Mouse (Mus musculus) retina, postnatal 1 day (tissue): ENCODE measurements around the gene Dcbld1.
A peak's percentile ranks its signal among the peaks of the same experiment; 100 is the strongest.

ENCODE experiments used
- DNase-seq: peaks from one replicate; pipeline ENCODE4 v3.0.0-alpha.2; 2012

Dcbld1 gene

GRCm38 (mm10) chr10:52233301-52233968, at the start of gene Dcbld1:
Gene Dcbld1 (plus strand): TSS chr10:52233619.
- peak; percentile 81 for DNase-seq

GRCm38 (mm10) chr10:52185900-52186299, 47.5 kb upstream of the Dcbld1 start:
- DNase-seq = no peak

GRCm38 (mm10) chr10:52194957-52195852, 38.2 kb upstream of the Dcbld1 start, which contains the start of gene Ros1:
Gene Ros1 (minus strand): TSS chr10:52195244.
- no peak for DNase-seq

GRCm38 (mm10) chr10:52204006-52204405, 29.4 kb upstream of the Dcbld1 start:
- no peak for DNase-seq

GRCm38 (mm10) chr10:52215267-52215818, 18.1 kb upstream of the Dcbld1 start:
- no peak for DNase-seq

GRCm38 (mm10) chr10:52216797-52217563, 16.4 kb upstream of the Dcbld1 start:
- peak; percentile 63 for DNase-seq

GRCm38 (mm10) chr10:52217564-52217934, 15.9 kb upstream of the Dcbld1 start:
- no peak for DNase-seq

GRCm38 (mm10) chr10:52219600-52219999, 13.8 kb upstream of the Dcbld1 start:
- no peak for DNase-seq

- DNase-seq = peak; percentile 70
Measured at GRCm38 (mm10) chr10:52232196-52233176, 933 bp upstream of the Dcbld1 start.

GRCm38 (mm10) chr10:52233969-52234653, 692 bp downstream of the Dcbld1 start:
- peak; percentile 58 for DNase-seq

- no peak for DNase-seq
Measured at GRCm38 (mm10) chr10:52234654-52234981, 1.2 kb downstream of the Dcbld1 start.

- no peak for DNase-seq
Measured at GRCm38 (mm10) chr10:52235461-52235860, 2.0 kb downstream of the Dcbld1 start.

- DNase-seq = no peak
Measured at GRCm38 (mm10) chr10:52242015-52242414, 8.6 kb downstream of the Dcbld1 start.

- DNase-seq = peak; percentile 49
Measured at GRCm38 (mm10) chr10:52242680-52243323, 9.4 kb downstream of the Dcbld1 start.

GRCm38 (mm10) chr10:52246207-52246606, 12.8 kb downstream of the Dcbld1 start:
- no peak for DNase-seq

GRCm38 (mm10) chr10:52252240-52252639, 18.8 kb downstream of the Dcbld1 start:
- no peak for DNase-seq

- no peak for DNase-seq
Measured at GRCm38 (mm10) chr10:52253426-52253825, 20.0 kb downstream of the Dcbld1 start.

- DNase-seq = no peak
Measured at GRCm38 (mm10) chr10:52257768-52258167, 24.3 kb downstream of the Dcbld1 start.

GRCm38 (mm10) chr10:52258180-52258948, 24.9 kb downstream of the Dcbld1 start:
- DNase-seq = no peak

GRCm38 (mm10) chr10:52260209-52260608, 26.8 kb downstream of the Dcbld1 start:
- no peak for DNase-seq
